Mouse (Mus musculus) embryonic facial prominence, embryonic 12.5 days (tissue): ENCODE data around the gene Vmn1r220. TPM values are rescaled to one million over a fixed set of nuclear protein-coding genes. Genes with fewer than 3 reads are reported as not detected.

Experiments used
- polyA plus RNA-seq: library from polyadenylated mRNA; unstranded; fragments of >200 nt; fragmentation: Nextera tagmentation; extraction: Ambion mirVana; gene quantifications from 2 replicates; pipeline ENCODE4 v1.2.1, GENCODE M21; 2016

The Vmn1r220 gene
- polyA plus RNA-seq, 1 experiment from 2014 or later, result not detected

Other genes starting within 250 kb of the Vmn1r220 start
- gene Vmn1r213, start 180.3 kb downstream of the Vmn1r220 start, polyA plus RNA-seq, result not detected in 2 replicates
- gene Vmn1r214, start 157.6 kb downstream of the Vmn1r220 start, polyA plus RNA-seq, result not detected in 2 replicates
- not detected in 2 replicates for gene Vmn1r215, start 120.0 kb downstream of the Vmn1r220 start, polyA plus RNA-seq
- gene Vmn1r217, start 69.7 kb downstream of the Vmn1r220 start, polyA plus RNA-seq, result not detected in 2 replicates
- gene Vmn1r218, start 54.8 kb downstream of the Vmn1r220 start, polyA plus RNA-seq, result not detected in 2 replicates
- 0.03 and 0.04 TPM in 2 replicates for gene Vmn1r219, start 28.7 kb downstream of the Vmn1r220 start, polyA plus RNA-seq
- not detected in 2 replicates for gene Vmn1r221, start 26.2 kb upstream of the Vmn1r220 start, polyA plus RNA-seq
- gene Vmn1r222, start 48.0 kb upstream of the Vmn1r220 start, polyA plus RNA-seq, result not detected in 2 replicates
- gene Vmn1r223, start 59.2 kb upstream of the Vmn1r220 start, polyA plus RNA-seq, result not detected in 2 replicates
- gene Zfp322a, start 181.2 kb upstream of the Vmn1r220 start, polyA plus RNA-seq, result 65.4 and 67.5 TPM in 2 replicates
- gene Abt1, start 235.9 kb upstream of the Vmn1r220 start, polyA plus RNA-seq, result 12.9 and 13.9 TPM in 2 replicates